Mouse (Mus musculus) B cell, adult 2 months (primary cell): ENCODE data around the gene Klf12.

Experiments used
- DNase-seq, 2 experiments: peaks; one replicate each; pipeline ENCODE4 v3.0.0; 2022

Gene Klf12

GRCm38 (mm10) chr14:100132479-100132878 is 152.0 kb downstream of the Klf12 start:
- DNase-seq, result no peak

- DNase-seq, result no peak
These were observed 158.4 kb downstream of the Klf12 start for GRCm38 (mm10) chr14:100126126-100126525.

- no peak for DNase-seq
These were observed 163.4 kb downstream of the Klf12 start for GRCm38 (mm10) chr14:100121075-100121474.

DNA sequence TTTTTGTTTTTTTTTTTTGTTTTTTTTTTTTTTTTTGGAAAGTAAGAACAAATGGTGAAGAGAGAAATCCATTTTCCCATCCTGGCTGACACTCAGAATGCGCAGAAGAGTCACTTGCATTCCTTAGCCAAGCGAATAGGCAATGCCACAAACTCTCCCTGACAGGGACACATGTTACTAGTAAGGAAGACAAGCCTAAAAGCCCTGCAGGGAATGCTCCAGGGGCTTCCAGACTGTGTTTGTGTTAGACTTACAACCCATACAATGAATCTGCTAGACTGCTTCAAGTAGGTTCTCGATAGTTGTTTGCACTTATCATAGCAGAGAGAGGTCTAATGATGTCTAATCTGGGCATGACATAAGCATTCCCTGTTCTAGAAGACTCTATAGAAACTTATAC is 164.6 kb downstream of the Klf12 start:
- no peak for DNase-seq

- no peak for DNase-seq
These were observed 171.1 kb downstream of the Klf12 start for GRCm38 (mm10) chr14:100113419-100113818.

DNA sequence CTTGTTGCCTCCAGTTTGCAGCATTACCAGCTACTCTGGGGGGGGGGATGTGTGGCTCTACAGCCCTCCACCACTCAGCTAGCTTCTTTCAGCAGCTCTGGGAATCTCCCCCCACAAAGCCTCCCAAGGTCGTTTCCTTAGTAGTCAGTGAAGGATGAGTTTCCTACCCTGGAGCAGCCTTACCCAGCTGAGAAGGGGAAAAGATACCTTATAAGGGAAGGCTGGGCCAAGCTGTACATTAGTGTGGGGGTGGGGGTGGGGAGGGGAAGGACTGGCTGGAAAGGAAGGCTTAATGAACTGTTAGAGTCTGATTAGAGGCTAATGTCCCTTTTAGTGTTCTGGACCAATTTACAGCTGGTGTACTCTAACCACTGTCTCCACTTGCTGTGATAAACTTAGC is 172.7 kb downstream of the Klf12 start:
- no peak for DNase-seq

DNA sequence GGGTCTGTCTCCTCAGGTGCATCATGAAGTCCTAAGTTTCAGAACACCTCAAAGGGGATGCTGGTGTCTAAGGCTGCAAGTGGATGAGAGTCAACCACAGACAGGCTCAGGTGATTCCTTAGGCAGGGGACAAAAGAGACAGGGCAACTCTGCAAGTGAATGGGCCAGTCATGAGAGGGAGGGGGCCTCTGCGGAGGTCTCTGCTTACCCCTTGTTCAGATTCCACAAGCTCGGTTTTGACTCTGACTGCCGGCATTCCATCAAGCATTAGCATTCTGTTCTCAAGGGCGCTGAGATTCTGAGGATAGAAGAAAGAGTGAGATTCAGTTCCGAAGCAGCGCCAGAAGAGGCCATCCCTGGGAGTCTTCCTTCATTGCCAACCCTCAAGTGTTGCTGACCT is 174.9 kb downstream of the Klf12 start:
- no peak for DNase-seq

GRCm38 (mm10) chr14:100105570-100105969 is 178.9 kb downstream of the Klf12 start:
- no peak for DNase-seq

GRCm38 (mm10) chr14:100104818-100105217 is 179.7 kb downstream of the Klf12 start:
- DNase-seq, result no peak

- DNase-seq, result no peak
These were observed 180.7 kb downstream of the Klf12 start for GRCm38 (mm10) chr14:100103818-100104217.

- no peak for DNase-seq
These were observed 187.0 kb downstream of the Klf12 start for GRCm38 (mm10) chr14:100097208-100098189.

DNA sequence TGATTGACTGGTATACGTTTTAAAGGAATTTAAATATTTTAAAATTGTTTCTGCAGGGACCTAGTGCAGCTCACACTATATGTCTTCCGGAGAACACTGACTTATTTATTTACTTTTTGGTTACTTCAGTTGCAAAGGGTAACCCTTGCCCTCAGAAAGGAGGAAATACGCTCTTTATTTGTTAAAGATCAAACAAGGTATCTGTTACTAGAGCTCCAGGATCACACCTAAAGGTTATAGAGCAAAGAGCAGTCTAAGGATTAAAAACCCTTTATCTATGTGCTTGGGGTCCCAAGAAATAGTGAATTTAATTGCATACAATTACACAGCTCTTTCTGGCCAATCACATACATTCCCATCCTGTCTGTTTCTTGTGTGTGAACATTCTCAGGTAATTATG is 188.7 kb downstream of the Klf12 start:
- DNase-seq, result no peak

DNA sequence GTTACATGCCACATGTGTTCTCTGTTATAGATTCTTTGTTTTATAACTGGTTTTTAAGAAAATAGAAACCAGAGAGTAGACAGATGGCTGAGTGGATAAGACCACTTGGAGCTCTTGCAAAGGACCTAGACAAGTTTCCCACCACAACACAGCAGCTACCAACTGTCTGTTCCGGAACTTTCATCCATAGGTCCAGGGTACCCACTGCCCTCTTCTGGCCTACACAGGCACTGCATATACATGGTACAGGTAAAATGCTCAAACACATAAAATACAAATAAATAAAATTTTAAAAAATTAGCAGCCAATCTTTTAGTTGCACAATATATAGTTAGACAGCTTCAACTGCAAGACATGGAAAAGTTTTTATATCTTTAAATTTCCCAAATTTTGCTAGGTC is 194.0 kb downstream of the Klf12 start:
- peak in 1 of 2 experiments; percentile 1 for DNase-seq

DNA sequence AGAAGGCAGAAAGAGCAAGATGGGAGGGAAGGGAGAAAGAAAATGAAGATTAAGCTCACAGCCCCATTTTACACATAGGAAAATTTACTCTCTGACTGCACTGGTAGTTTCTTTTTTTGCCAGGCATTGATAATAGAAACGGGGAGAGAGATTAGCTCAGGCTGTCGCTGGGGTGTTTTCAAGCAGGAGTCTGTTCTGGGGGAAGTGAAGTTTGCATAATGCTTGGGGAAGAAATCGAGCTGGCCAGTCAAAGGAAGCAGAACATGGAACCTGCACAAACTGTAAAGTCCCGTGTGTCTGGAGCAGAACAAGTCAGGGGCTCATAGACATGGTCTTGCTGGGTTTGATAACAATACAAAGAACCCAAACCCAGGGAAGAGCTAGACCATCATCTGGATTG is 204.9 kb downstream of the Klf12 start:
- DNase-seq, result no peak

DNA sequence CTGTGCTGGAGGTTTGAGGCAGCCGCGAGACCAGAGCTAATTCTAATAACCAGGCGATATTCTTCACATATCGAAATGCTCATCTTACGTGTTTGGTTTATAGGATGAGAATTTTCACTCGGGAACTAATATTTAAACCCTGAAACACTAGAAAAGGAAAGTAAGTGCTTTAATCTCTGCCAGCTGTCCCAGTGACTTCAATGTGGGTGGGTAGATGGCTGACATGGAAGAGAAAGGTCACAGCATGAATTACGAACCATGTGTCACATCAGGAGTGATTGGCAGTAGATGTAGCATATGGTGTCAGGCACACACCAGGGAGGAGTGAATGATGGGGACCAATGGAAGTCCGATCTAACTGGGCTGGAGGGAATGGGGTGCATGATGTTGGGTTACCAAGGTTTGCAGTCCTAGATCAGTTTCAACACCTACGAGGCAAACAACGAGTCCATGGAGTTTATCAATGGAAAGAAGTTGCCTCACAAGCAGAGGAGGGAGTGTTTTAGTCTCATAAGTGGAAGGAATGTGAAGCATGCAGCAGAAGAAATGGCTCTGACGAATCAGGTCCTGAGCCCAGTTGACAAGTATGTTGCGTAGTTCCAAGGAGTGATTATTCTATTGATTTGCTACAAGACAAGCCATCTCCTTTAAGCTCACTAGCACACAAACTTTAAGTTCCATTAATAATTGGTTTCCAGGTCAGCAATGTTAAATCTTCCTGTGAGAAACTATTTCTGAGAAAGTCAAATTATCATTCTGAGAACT is 211.9 kb downstream of the Klf12 start:
- no peak for DNase-seq

DNA sequence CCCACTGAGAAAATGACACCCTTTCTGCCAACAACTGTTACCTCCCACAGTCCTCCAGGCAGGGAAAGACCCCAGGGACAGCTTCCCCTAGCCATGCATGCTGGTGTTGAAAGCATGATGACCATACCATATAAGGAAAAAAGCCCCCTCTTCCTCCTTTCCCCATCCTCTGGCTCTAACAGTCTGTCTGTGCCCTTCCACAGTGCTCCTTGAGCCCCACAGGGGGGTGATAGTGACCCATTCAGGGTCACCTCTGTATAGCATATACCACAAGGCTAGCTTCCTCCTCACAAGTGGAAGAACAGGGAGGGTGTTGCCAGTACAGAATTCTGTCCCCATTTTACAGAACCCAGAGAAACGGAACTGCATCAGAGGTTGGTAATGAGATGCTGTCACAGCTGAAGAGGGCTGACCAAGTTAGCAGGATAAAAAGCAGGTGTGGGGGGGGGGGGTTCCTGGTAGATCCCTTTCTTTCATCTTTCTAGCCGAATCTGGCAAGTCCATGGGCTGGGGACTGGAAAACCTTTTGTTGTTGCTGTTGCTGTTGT is 214.9 kb downstream of the Klf12 start:
- no peak for DNase-seq

DNA sequence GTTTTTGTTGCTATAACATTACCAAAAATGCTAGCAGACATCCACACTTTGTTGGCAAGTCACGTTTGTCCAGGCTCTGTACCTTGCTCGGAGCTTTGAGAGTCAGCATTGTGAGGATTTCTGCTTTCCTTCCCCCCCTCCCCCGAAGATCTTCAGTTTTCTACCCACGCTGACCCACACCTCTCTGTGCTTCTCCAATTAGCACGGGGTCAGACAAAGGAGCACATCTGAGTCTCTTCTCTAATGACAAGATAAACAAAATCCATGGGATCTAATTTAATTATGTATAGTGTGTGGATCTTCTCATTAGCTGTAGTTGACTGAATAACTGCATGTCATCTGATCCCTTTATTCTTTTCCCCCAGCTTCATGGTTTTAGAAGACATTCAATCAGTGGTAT is 215.8 kb downstream of the Klf12 start:
- no peak for DNase-seq

GRCm38 (mm10) chr14:100062516-100062915 is 222.0 kb downstream of the Klf12 start:
- no peak for DNase-seq

DNA sequence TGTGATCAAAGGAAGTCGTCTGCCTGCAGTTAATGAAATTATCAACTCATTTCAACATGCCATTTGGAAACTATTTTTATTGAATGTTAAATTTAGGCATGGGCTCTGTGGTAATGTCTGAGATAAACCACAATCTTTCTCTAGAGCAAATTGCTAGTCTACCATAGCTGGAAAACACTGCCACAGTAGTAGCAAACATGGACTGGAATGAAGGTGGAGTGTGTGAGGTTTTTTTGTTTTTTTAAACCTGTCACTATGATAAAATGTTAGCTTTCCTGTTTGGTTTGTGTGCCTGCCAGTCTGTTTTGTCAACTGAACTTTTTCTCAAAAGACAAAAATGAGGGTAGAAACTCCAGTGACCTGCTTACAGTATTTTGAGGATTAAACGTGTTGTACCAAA is 230.3 kb downstream of the Klf12 start:
- no peak for DNase-seq

DNA sequence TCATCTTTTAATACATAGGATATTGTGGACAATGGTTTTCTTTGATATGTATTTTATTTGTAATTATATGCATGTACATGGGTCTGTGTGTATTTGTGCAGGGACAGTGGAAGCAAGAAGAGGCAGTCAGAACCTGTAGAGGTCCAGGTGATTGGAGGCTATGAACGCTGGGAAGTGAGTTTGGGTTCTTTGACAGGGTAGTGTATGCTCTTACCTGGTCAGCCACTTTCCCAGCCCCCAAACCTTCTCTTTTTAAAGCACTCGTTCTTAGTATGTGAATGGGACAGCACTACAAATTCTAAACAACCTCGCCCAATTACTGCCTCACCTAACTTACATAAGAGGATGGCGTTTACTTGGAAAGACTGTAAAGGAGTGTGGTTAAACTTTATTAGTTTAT is 231.0 kb downstream of the Klf12 start:
- no peak for DNase-seq

DNA sequence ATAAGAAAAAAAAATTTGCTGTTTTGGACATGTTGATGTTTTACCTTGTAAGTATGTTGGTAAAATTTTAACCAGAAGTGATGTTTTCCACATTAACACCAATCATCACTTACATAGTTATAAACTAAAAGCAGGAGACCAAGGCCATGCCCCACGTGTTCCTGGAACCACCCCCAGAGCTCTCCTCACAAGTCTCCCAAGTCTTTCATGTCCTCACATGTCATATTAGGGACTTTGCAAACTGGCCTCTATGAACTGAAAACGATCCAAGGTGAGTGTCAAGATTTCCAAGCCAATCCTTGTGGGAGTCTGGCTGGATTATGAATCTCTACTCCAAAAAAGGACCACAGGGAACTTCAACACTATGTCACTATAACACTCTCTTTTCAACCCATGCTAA is 231.6 kb downstream of the Klf12 start:
- no peak for DNase-seq

GRCm38 (mm10) chr14:100045431-100045830 is 239.0 kb downstream of the Klf12 start:
- DNase-seq, result no peak

DNA sequence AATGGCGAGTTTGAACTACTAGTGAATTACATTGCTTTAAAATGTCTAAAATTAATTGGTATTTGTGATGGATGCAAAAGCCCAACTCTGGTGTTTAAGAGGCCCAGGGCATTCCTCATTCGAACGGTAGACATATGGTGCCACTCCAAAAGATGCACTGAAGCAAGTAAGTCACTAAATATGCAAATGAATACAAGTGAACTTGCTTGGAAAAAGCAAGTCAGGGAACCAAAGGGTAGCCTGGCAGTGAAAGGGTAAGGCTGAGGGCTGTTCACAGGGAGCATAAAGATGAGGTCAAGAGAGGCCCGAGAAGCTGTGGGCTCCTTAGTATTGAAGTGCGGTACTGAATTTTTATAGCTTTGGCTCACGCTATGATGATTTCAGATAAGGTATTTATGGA is 242.7 kb downstream of the Klf12 start:
- no peak for DNase-seq

DNA sequence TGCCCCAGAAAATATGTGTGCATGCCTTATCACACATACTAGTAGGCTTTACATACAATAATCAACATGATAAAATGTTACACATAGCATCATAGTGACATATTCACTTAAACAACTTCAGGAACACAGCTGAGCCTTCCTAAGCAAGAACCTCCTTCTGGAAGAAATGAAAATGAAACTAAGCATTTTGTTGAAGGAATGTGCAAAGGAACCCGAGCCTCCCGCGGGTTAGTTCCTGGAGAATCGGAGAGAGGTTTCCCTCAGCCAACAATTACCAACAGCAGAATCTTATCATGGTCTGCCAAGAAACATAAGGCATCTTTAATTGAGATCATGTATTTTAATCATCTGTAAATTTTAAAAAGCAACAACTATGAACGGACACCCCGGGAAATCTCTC is 257.8 kb downstream of the Klf12 start:
- DNase-seq, result no peak
